Mouse (Mus musculus) embryonic fibroblast, embryonic 13.5 days (primary cell): ENCODE measurements around the gene Zfp184. TPM values are rescaled to one million over a fixed set of nuclear protein-coding genes. Genes with fewer than 3 reads are reported as not detected.

Experiments used
- H3K27ac ChIP-seq: 2 replicates; pipeline ENCODE4 v1.5.1; 2012; ENCODE audit warnings: low read length, control low read depth, inconsistent platforms; ENCODE audit not compliant: insufficient read depth
- H3K4me1 ChIP-seq: 2 replicates; pipeline ENCODE4 v1.6.1; 2011; ENCODE audit warnings: low read length; ENCODE audit not compliant: control insufficient read depth, insufficient read depth
- H3K4me3 ChIP-seq: 2 replicates; pipeline ENCODE4 v1.5.1; 2011; ENCODE audit warnings: mild to moderate bottlenecking, control low read depth, low read length; ENCODE audit not compliant: insufficient read depth
- CTCF ChIP-seq: IDR thresholded peaks from 2 replicates; pipeline ENCODE4 v1.5.1; 2011; ENCODE audit warnings: mild to moderate bottlenecking, control low read depth, low read length, moderate library complexity, borderline replicate concordance; ENCODE audit not compliant: insufficient read depth
- POLR2A ChIP-seq: IDR thresholded peaks from 2 replicates; pipeline ENCODE4 v1.6.1; 2011; ENCODE audit warnings: low read depth, mild to moderate bottlenecking, control low read depth, low read length, moderate library complexity
- polyA plus RNA-seq: library from polyadenylated mRNA; stranded (reverse); fragments of >200 nt; gene quantifications from 2 replicates; pipeline ENCODE4 v1.2.4, GENCODE M21; 2011; ENCODE audit warnings: low read depth; ENCODE audit not compliant: missing spikeins, insufficient read length

The Zfp184 gene
- polyA plus RNA-seq, 1 experiment, result 5.0 TPM

DNA sequence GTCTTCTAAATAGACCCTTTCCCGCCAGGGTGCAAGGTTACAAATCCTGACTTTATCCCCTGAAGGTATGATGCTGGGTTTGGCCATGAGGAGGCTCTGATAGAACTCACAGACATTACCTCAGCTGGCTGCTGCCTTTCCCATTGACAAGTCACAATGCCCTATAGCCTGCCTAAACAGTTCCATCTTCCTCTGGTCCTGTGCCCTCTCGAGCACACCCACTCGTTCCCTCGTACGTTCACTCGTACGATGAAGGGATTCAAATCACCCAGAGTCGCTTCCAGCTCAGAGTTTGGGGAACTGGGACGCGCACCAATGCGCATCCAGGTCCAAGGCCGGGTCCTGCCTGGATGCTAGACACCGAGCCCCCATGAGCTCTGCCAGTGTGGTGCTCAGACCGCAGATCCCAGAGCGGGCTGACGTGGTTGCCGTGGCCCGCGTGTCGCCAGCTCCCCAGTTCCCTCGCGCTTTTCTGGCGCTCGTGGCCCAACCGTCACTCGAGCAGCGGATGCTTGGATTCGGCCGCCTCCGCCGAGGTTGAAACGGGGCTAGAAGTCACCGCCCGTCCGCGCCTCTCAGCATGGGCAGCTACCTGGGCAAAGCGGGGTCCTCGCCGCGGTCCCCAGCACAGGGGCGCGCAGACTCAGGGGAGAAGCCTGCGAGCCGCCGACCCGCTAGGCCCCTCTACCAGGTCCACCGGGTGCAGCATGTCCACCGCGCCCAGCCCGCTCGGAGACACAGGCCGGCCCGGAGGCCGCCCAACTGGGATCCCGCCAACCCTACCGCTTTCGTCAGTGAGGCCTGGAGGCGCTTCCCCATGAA, 36.3 kb downstream of the Zfp184 start, which contains the start of gene Pom121l2:
TSS of gene Pom121l2 (plus strand) at position 214 of the 822 bp plus-strand sequence.
- H3K4me1 ChIP-seq, result no peaks in the 10 kb centered on the region

DNA sequence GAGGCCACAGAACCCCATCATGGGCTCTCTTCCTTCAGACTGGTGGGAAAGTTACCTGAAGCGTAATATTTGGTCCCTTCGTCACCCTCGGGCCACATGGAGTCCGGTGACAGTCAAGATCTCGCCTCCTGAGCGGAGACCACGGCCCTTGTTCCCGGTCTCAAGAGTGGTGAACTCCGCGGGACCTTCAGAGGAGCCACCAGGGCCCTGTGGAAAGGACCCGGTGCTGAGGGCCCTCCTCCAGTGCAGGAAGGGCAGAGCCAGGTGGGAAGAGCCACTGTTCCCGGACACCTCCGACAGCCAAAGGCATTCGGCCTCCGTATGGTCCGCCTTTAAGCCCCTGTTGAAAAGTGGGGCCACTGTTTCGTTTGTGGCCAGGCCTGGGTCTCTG, 36.9 kb downstream of the Zfp184 start:
- Histone ChIP-seq H3K27ac (no peak overlapping the region), H3K4me3 (peak overlapping the region; percentile 10), H3K4me1 (no peaks in the 10 kb centered on the region)
- TF ChIP-seq POLR2A (no peak), CTCF (no peak)

More for the DNA sequence above, 36.3 kb downstream of the Zfp184 start, which contains the start of gene Pom121l2:
- Histone ChIP-seq H3K4me3 (peak within 1 kb of the TSS; percentile 10), H3K27ac (no peak within 1 kb of the TSS)
- no peak for TF ChIP-seq CTCF
- TF ChIP-seq POLR2A, result peak; percentile 28

DNA sequence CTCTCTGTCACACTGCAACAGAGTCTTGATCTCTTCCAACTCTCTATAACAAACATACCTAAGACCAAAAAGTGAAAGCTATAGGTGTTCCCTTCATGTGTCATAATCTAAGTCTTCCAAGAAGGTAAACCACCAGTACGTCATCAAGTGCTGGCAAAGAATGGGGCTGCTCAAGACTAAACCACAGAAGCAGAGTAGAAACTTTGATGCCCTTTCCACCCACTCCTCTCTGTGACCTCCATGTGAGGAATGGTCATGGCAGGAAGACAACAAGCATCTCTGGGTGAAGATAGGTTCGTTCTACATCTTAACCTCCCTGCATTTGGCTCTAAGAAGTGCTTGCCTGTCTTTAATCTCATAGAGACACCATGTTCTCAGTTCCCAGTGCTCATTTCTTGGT, 39.6 kb downstream of the Zfp184 start:
- H3K4me3 ChIP-seq, result no peak overlapping the region
- H3K4me1 ChIP-seq, result no peaks in the 10 kb centered on the region
- TF ChIP-seq POLR2A (no peak), CTCF (no peak)
- no peak overlapping the region for H3K27ac ChIP-seq

DNA sequence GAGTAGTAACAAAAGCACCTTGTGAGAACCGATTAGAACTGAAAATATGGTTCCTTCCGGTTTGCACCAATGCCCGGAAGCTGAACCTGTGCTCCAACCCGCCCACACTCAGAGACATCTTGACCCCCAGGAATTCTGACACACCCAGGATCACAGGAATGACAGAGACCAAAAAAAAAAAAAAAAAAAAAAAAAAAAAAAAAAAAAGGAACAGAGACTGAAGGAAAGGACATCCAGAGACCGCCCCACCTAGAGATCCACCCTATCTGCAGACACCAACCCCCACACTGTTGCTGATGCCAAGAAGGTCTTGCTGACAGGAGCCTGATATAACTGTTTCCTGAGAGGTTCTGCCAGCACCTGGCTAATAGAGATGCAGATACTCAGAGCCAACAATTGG, 47.7 kb downstream of the Zfp184 start:
- Histone ChIP-seq H3K4me3 (no peak overlapping the region), H3K4me1 (no peaks in the 10 kb centered on the region), H3K27ac (no peak overlapping the region)
- TF ChIP-seq CTCF (no peak), POLR2A (no peak)

DNA sequence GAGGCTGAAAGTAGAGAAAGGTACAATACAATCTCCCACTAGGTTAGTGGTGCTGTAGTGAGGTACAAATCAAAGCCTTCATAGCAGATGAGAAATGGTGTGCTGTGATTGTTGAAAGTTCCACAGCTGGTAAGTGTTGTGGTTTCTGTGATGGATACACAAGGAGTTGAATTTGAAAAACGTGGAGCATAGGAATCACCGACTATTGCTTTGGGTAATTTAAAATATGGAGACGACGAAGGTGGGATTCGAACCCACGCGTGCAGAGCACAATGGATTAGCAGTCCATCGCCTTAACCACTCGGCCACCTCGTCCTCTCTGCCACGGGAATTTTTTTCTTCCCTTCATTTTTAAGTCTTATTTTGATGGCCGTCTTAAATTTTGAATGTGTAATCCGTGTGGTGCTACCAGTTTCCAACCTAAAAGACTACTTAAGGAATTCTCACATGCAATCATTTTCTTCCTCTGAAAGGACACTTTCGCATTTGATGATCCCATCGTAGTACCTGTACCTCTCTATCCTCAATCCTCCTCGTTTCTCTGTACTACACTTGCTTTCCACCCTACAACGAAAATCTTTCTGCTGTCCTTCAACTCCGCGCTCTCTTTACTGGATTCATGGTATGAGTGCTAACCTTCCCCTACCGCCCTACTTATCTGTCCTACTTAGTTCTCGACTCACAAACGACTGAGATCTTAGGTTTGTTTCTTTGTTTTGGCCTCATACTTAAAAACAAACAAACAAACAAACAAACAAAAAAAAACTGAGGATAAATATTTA, 49.3 kb downstream of the Zfp184 start:
- TF ChIP-seq CTCF (no peak), POLR2A (no peak)
- peak overlapping the region; percentile 88 for H3K4me3 ChIP-seq
- no peak overlapping the region for H3K27ac ChIP-seq

DNA sequence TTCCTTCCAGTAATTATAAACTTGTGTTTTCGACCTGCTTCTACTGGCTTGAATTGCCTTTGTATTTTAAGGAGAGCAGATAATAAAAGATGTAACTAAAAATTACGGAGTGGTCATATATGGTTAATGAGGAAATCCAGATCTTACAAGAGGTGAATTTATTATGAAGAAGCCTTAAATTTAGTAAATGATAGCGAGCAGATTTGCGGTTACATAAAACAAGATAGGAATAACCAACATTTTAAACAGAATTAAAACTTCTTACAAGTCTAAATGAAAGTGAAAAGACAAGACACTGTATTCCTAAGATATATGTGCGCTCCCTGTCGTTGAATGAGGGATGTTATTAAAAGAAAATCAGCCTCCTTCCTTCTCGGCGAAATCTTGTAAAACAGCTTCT, 50.0 kb downstream of the Zfp184 start:
- Histone ChIP-seq H3K4me3 (peak overlapping the region; percentile 67), H3K4me1 (no peaks in the 10 kb centered on the region), H3K27ac (no peak overlapping the region)
- no peak for TF ChIP-seq CTCF
- TF ChIP-seq POLR2A, result no peak

More for the DNA sequence above, 49.3 kb downstream of the Zfp184 start:
- no peaks in the 10 kb centered on the region for H3K4me1 ChIP-seq

DNA sequence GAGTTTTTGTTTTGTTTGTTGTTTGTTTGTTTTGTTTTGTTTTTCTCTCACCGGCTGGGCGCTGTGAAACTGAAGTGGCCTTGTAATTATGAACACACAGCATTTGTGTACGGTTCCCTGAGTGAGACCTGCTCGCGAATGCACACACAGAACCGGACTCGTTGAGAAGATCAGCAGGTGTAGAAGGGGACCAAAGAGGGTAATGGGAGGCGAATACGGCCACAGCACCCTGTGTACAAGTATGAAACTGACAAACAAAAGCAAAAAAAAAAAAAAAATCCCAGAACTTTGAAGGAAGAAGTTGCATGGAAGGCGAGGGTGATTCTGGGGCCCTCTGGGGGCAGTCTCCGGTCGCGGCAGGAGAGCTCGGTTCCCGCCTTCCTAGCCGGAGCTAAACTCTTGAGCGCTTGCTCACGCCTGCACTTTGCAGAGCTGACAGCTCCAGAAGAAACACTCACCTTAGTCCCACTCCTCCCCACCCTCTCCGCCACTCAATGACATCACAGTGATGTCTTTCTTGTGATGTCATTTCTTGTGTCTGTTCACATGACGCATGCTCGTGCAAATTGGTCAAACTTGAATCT, 50.5 kb downstream of the Zfp184 start:
- TF ChIP-seq CTCF (no peak), POLR2A (no peak)
- H3K4me1 ChIP-seq, result no peaks in the 10 kb centered on the region
- no peak overlapping the region for H3K27ac ChIP-seq
- H3K4me3 ChIP-seq, result peak overlapping the region; percentile 67

DNA sequence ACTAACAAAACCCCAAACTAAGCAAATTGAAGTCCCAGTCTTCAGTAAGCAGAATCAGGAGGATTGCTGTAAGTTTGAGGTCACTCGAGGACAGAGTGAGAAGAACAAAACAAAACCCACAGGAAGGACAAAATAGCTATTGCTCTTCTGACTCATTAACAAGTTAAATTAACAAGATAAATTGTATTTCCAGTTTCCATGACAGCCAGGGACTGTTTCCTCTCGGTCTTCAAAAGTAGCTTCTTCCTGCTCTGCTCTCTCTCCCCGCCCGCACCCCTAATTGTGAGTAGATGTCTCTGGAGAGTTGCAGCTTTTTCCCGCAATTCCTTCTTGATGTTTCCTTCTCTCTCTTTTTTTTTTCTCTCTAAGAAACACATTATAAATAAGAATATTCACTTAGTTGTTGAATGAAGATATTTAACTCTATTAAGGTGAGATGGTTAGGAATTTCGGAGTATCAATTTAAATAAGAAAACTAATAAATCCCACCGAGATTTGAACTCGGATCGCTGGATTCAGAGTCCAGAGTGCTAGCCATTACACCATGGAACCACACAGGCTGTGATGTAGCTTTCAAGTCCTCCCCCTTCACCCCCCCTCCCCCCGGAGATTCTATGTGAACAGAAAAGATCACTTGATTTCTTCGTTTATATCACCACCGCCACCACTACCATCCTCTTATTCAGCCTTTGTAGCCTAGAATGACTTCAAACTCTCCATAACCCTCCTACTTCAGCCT, 51.4 kb downstream of the Zfp184 start:
- TF ChIP-seq POLR2A (no peak), CTCF (no peak)
- H3K27ac ChIP-seq, result no peak overlapping the region
- no peaks in the 10 kb centered on the region for H3K4me1 ChIP-seq
- peak overlapping the region; percentile 72 for H3K4me3 ChIP-seq

DNA sequence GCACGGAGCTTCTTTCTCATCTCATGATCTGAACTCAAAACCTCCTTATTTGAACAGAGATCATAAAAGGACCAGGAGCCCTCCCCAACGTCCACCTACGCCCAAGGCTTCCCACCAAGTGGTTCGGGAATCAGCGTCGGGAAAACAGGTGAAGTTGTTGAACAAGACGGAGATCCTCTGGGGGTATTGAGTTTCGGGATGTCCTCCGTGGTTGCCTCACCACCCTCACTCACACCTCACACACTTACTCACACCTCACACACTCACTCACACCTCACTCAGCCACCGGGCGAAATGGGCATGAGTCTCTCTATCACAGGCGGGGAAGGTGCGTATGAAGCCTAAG, 51.9 kb downstream of the Zfp184 start:
- peak overlapping the region; percentile 72 for H3K4me3 ChIP-seq
- TF ChIP-seq CTCF (no peak), POLR2A (no peak)
- no peaks in the 10 kb centered on the region for H3K4me1 ChIP-seq
- no peak overlapping the region for H3K27ac ChIP-seq

DNA sequence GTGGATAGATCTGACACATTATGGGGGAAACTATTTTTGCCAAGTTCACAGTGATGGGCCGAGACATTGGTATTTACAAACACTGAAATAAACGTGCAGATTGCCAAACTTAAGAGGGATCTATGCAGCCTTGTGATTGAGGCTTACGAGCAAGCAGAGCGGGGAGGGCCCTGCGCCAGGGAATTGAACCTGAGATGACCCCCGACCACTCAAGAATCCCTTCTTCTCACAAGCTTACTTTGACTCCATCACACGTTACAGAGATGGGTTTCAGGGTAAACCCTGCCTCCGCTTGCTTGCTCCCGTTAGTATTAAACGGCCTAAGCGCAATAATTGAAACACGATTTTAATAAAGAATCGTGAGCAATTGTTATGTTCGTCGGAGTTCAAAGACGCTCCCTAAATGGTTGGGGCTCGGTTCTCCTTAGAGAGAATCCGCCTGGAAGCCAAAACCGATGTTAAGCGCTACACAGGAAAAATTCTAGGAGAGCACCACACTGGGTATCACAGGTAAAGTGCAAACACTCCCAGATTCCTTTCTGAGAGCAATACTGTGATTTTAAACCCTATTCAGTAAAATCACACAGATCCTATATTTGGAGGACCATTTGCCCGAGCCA, 52.4 kb downstream of the Zfp184 start:
- H3K4me1 ChIP-seq, result no peaks in the 10 kb centered on the region
- TF ChIP-seq POLR2A (no peak), CTCF (no peak)
- peak overlapping the region; percentile 72 for H3K4me3 ChIP-seq
- no peak overlapping the region for H3K27ac ChIP-seq
